Mouse (Mus musculus) testis, adult 2 months (tissue): ENCODE results near the gene Fut4.

Experiments used
- CTCF ChIP-seq: fragments of 200-500 bp; IDR thresholded peaks from 2 replicates; pipeline ENCODE4 v1.5.1; 2012; ENCODE audit warnings: low read depth, mild to moderate bottlenecking, inconsistent platforms, low read length, moderate library complexity; ENCODE audit not compliant: control insufficient read depth, insufficient read depth, insufficient replicate concordance
- POLR2A ChIP-seq: fragments of 200-500 bp; IDR thresholded peaks from 2 replicates; pipeline ENCODE4 v1.6.1; 2012; ENCODE audit warnings: low read depth, mild to moderate bottlenecking, inconsistent platforms, low read length, moderate library complexity; ENCODE audit not compliant: control insufficient read depth

DNA sequence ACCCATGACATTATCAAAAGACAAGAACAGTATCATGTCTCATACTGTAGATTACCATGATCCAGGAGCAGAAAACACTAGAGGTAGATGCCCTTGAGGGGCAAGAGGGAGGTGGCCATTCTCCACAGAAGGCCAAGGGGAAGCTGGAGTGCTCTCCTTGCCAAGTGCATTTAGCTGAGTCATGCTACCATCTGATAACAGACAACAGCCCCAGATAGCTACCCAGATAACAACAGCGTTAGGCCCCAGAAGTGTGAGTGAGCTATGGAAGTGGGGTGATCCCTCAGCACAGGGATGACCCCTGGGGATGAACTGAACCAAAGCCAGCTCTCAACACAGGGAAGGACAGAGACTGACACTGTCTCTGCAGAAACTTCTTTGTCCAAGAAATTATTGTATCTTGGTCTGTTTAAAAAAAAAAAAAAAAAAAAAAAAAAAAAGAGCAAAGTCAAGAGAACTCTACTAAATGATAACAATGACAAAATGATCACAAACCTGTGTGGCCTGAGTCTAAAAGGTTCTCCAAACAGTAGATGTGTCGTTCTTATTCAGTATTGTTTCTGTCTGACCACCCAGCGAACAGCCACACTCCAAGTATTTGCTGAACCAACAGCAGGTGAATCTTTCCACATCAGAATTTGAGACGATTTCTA is 12.6 kb downstream of the Fut4 start:
- TF ChIP-seq CTCF (no peak), POLR2A (no peak)
